Mouse (Mus musculus): Measurements from ENCODE around the gene Top3a.

The Top3a gene

GRCm38 (mm10) chr11:60712639-60713255, 64.4 kb downstream of the Top3a start:
- no peak for DNase-seq (ENCODE audit: low read depth, low spot score)

- no peak for DNase-seq (ENCODE audit: low read depth, low spot score)
Measured at GRCm38 (mm10) chr11:60712040-60712439, 65.1 kb downstream of the Top3a start.

GRCm38 (mm10) chr11:60711218-60711617, 65.9 kb downstream of the Top3a start:
- DNase-seq (ENCODE audit: low read depth, low spot score) = no peak

GRCm38 (mm10) chr11:60709481-60710465, 67.4 kb downstream of the Top3a start:
- DNase-seq (ENCODE audit: low read depth, low spot score) = no peak

- DNase-seq (ENCODE audit: low read depth, low spot score) = no peak
Measured at GRCm38 (mm10) chr11:60708631-60709030, 68.5 kb downstream of the Top3a start.

GRCm38 (mm10) chr11:60707672-60708071, 69.5 kb downstream of the Top3a start:
- no peak for DNase-seq (ENCODE audit: low read depth, low spot score)

GRCm38 (mm10) chr11:60706696-60707480, 70.3 kb downstream of the Top3a start:
- no peak for DNase-seq (ENCODE audit: low read depth, low spot score)

- DNase-seq (ENCODE audit: low read depth, low spot score) = no peak
Measured at GRCm38 (mm10) chr11:60706076-60706475, 71.1 kb downstream of the Top3a start.

GRCm38 (mm10) chr11:60705255-60705654, 71.9 kb downstream of the Top3a start:
- DNase-seq (ENCODE audit: low read depth, low spot score) = no peak

GRCm38 (mm10) chr11:60704023-60704880, 72.9 kb downstream of the Top3a start:
- no peak for DNase-seq (ENCODE audit: low read depth, low spot score)

- DNase-seq (ENCODE audit: low read depth, low spot score) = peak; percentile 84
Measured at GRCm38 (mm10) chr11:60703131-60703530, 74.0 kb downstream of the Top3a start.

GRCm38 (mm10) chr11:60701611-60702010, 75.6 kb downstream of the Top3a start:
- no peak for DNase-seq (ENCODE audit: low read depth, low spot score)

- DNase-seq (ENCODE audit: low read depth, low spot score) = no peak
Measured at GRCm38 (mm10) chr11:60700320-60701185, 76.6 kb downstream of the Top3a start.

GRCm38 (mm10) chr11:60699524-60700075, 77.6 kb downstream of the Top3a start, which contains the start of gene Llgl1:
Llgl1 (plus strand) TSS chr11:60699723.
- DNase-seq (ENCODE audit: low read depth, low spot score) = peak; percentile 93

- DNase-seq (ENCODE audit: low read depth, low spot score) = peak; percentile 28
Measured at GRCm38 (mm10) chr11:60698806-60699523, 78.2 kb downstream of the Top3a start.

GRCm38 (mm10) chr11:60697561-60697960, 79.6 kb downstream of the Top3a start:
- DNase-seq (ENCODE audit: low read depth, low spot score) = peak; percentile 67

GRCm38 (mm10) chr11:60696165-60696564, 81.0 kb downstream of the Top3a start:
- peak; percentile 46 for DNase-seq (ENCODE audit: low read depth, low spot score)

All from CD4-positive, CD25-positive, alpha-beta regulatory T cell, adult 2 months (primary cell).